Mouse (Mus musculus) limb, embryonic 13.5 days (tissue): Measurements from ENCODE around the gene C1qtnf1. TPM values are rescaled to one million over a fixed set of nuclear protein-coding genes. Genes with fewer than 3 reads are reported as not detected.
"Not testable (repeated sequence)": the region's sequence is repeated elsewhere in the genome, so short reads cannot be mapped to it uniquely, and the experiment has no call there.

Experiments used
- ATAC-seq: fragments of 200-750 bp; cut with Nextera tagmentation; 2 replicates; pipeline ENCODE4 v1.8.0; 2017; ENCODE audit warnings: low read depth, moderate number of reproducible peaks, moderate TSS enrichment; ENCODE audit not compliant: low FRiP score
- H3K27ac ChIP-seq: fragments of 300-500 bp; sonication (generic); 2 replicates; pipeline ENCODE4 v1.5.1; 2015; ENCODE audit warnings: inconsistent platforms, mild to moderate bottlenecking, moderate library complexity
- H3K27me3 ChIP-seq: fragments of 300-500 bp; sonication (generic); 2 replicates; pipeline ENCODE4 v1.6.1; 2015; ENCODE audit warnings: mild to moderate bottlenecking, inconsistent platforms
- H3K36me3 ChIP-seq: fragments of 300-500 bp; sonication (generic); 2 replicates; pipeline ENCODE4 v1.6.1; 2015; ENCODE audit warnings: inconsistent platforms, mild to moderate bottlenecking, moderate library complexity
- H3K4me1 ChIP-seq: fragments of 300-500 bp; sonication (generic); 2 replicates; pipeline ENCODE4 v1.6.1; 2015; ENCODE audit warnings: inconsistent platforms
- H3K4me2 ChIP-seq: fragments of 300-500 bp; sonication (generic); replicated peaks from 2 replicates; pipeline ENCODE4 v1.6.1; 2015; ENCODE audit warnings: inconsistent platforms, mild to moderate bottlenecking, moderate library complexity
- H3K4me3 ChIP-seq: fragments of 300-500 bp; sonication (generic); 2 replicates; pipeline ENCODE4 v1.5.1; 2015; ENCODE audit warnings: moderate library complexity, mild to moderate bottlenecking, inconsistent platforms
- H3K9ac ChIP-seq: fragments of 300-500 bp; sonication (generic); 2 replicates; pipeline ENCODE4 v1.6.1; 2015; ENCODE audit warnings: mild to moderate bottlenecking, inconsistent platforms
- H3K9me3 ChIP-seq: fragments of 300-500 bp; sonication (generic); 2 replicates; pipeline ENCODE4 v1.6.1; 2016; ENCODE audit warnings: inconsistent platforms
- WGBS: fragments of 180-500 bp; shearing (Covaris S2); methylation state at CpG from one replicate; pipeline ENCODE4 v1.1.7; 2015; 5-methylcytosine and 5-hydroxymethylcytosine counted together
- polyA plus RNA-seq: library from polyadenylated mRNA; unstranded; fragments of >200 nt; fragmentation: Nextera tagmentation; extraction: Ambion mirVana; gene quantifications from 2 replicates; pipeline ENCODE4 v1.2.1, GENCODE M21; 2015

The C1qtnf1 gene
- polyA plus RNA-seq: 6.6 TPM in 2 replicates

DNA sequence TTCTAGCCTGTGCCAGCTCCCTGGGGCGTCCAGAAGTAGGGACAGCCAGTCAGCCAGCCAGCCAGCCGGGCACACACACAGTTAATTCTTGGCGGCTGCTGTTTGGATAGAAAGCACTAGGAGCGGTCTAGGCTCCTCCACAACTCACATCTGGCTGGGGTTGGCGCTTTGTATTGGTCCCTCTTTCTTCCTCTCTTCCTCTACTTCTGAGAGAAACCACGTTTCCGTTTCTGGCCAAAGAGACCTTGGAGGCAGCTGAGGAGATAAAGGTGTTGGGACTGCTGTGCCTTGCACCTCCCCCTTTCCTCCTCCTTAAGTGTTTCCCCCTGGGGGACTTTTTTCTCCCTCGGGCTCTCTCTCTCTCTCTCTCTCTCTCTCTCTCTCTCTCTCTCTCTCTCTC lies at the start of gene C1qtnf1:
Gene C1qtnf1, plus strand, starts transcription at position 218 of the 400 bp plus-strand sequence.
- under 1% methylated on average over 8 of the region's 8 CpGs for WGBS
- peak within 1 kb of the TSS; percentile 71 for H3K9ac ChIP-seq
- H3K9me3 ChIP-seq: no peaks in the 10 kb centered on the region
- ATAC-seq: peak; percentile 49; the same call in 1 of the 2 replicates
- H3K36me3 ChIP-seq: no peaks in the 10 kb centered on the region
- peak within 1 kb of the TSS; percentile 45 for H3K4me3 ChIP-seq
- H3K4me1 ChIP-seq: peaks cover 72% of the 10 kb centered on the region
- H3K27ac ChIP-seq: peak within 1 kb of the TSS; percentile 61; the same call in 1 of the 2 replicates
- 0 out of 2 replicates have a peak, but pooled peaks cover 3% of the 10 kb centered on the region for H3K27me3 ChIP-seq
- peak within 1 kb of the TSS; percentile 74 for H3K4me2 ChIP-seq

GRCm38 (mm10) chr11:118378656-118379055 lies 49.3 kb upstream of the C1qtnf1 start:
- H3K4me2 ChIP-seq: no peak overlapping the region
- H3K9ac ChIP-seq: no peak overlapping the region
- no peaks in the 10 kb centered on the region for H3K27me3 ChIP-seq
- H3K27ac ChIP-seq: no peak overlapping the region
- no peak for ATAC-seq
- no peak overlapping the region for H3K4me3 ChIP-seq
- no peaks in the 10 kb centered on the region for H3K36me3 ChIP-seq
- peaks cover 30% of the 10 kb centered on the region for H3K4me1 ChIP-seq
- no peaks in the 10 kb centered on the region for H3K9me3 ChIP-seq
- WGBS: 81% methylated on average over 6 of the region's 6 CpGs

GRCm38 (mm10) chr11:118379251-118380009 lies 48.6 kb upstream of the C1qtnf1 start:
- peak; percentile 36; the same call in 1 of the 2 replicates for ATAC-seq
- Histone ChIP-seq H3K27me3 (no peaks in the 10 kb centered on the region), H3K9ac (peak overlapping the region; percentile 31; the same call in 1 of the 2 replicates), H3K4me2 (no peak overlapping the region), H3K9me3 (no peaks in the 10 kb centered on the region), H3K27ac (no peak overlapping the region), H3K4me1 (peaks cover 23% of the 10 kb centered on the region), H3K36me3 (no peaks in the 10 kb centered on the region), H3K4me3 (no peak overlapping the region)
- 45% methylated on average over 11 of the region's 11 CpGs for WGBS

DNA sequence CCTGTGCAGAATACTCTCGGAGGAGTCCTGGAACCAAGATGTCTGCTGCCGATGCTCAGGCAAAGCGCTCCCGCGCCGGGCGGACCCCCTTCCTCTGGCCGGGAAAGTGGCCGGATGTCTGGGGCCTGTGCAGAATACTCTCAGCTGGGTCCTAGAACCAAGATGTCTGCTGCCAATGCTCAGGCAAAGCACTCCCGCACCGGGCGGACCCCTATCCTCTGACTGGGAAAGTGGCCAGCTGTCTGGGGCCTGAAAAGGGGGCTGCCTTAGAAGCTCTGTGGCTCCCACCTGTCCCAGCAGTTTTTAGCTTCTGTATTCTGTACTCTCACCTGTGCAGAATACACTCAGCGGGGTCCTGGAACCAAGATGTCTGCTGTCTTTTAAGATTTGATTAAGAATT lies 40.2 kb upstream of the C1qtnf1 start:
- not testable (repeated sequence) for H3K9ac ChIP-seq, H3K27me3 ChIP-seq, ATAC-seq, H3K4me1 ChIP-seq, H3K36me3 ChIP-seq, H3K27ac ChIP-seq, H3K9me3 ChIP-seq, H3K4me2 ChIP-seq, H3K4me3 ChIP-seq
- WGBS: 93% methylated on average over 13 of the region's 13 CpGs

DNA sequence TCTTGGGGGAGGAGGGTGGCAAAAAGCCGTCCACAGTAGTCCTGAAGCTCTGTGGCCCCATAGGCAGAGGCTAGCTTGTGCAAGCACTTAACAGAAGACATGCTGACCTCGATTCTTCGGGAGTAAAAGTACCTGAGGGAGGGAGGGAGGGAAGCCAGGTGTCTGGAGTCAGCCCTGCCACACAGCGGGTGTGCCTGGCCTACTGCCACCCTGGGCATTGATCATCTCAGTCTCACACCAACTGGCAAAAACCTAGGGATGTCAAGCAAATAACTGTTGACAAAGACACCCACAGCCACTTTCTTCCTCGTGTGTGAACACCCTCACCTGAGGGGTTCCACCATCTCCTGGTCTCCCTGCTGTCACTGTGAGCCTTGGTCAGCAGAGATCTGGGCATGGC lies 34.0 kb upstream of the C1qtnf1 start:
- H3K36me3 ChIP-seq: peaks cover 9% of the 10 kb centered on the region
- H3K4me1 ChIP-seq: peaks cover 8% of the 10 kb centered on the region; the same call in 1 of the 2 replicates
- no peak for ATAC-seq
- H3K4me2 ChIP-seq: no peak overlapping the region
- peaks cover 8% of the 10 kb centered on the region; the same call in 1 of the 2 replicates for H3K9me3 ChIP-seq
- H3K27ac ChIP-seq: no peak overlapping the region
- no peak overlapping the region for H3K9ac ChIP-seq
- H3K4me3 ChIP-seq: no peak overlapping the region
- H3K27me3 ChIP-seq: no peaks in the 10 kb centered on the region
- 73% methylated on average over 5 of the region's 5 CpGs for WGBS

DNA sequence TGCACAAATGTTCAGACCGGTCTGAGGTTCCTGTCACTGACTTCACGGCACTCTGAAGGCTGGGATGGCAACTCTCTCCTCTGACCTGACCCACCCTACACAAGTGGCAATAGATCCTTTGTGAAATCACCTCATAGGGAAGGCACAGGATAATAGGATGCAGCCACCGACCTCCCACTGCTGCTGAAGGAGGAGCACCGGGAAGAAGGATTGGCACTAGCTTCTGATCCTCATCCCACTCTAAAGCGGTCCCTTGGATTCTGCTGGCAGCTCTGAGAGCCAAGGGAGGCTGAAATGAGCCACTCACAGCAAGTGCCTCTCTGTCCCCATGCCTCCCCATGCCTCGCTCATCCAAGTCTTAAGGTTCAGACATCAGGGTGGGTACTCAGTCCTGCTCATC lies 33.5 kb upstream of the C1qtnf1 start:
- Histone ChIP-seq H3K4me1 (peaks cover 10% of the 10 kb centered on the region), H3K27ac (no peak overlapping the region), H3K4me2 (no peak overlapping the region), H3K9ac (0 out of 2 replicates have a peak overlapping the region, but pooled peaks have one; percentile 13), H3K4me3 (no peak overlapping the region), H3K9me3 (peaks cover 8% of the 10 kb centered on the region; the same call in 1 of the 2 replicates), H3K36me3 (peaks cover 9% of the 10 kb centered on the region), H3K27me3 (no peaks in the 10 kb centered on the region)
- ATAC-seq: no peak
- WGBS: 61% methylated on average over 6 of the region's 6 CpGs

- Histone ChIP-seq H3K27me3 (no peaks in the 10 kb centered on the region), H3K27ac (no peak overlapping the region), H3K4me2 (no peak overlapping the region), H3K36me3 (peaks cover 9% of the 10 kb centered on the region), H3K4me3 (no peak overlapping the region), H3K9ac (no peak overlapping the region), H3K9me3 (peaks cover 8% of the 10 kb centered on the region; the same call in 1 of the 2 replicates), H3K4me1 (peaks cover 38% of the 10 kb centered on the region)
- no peak for ATAC-seq
- 93% methylated on average over 26 of the region's 26 CpGs for WGBS
These were observed 30.0 kb upstream of the C1qtnf1 start for GRCm38 (mm10) chr11:118397806-118398530.

DNA sequence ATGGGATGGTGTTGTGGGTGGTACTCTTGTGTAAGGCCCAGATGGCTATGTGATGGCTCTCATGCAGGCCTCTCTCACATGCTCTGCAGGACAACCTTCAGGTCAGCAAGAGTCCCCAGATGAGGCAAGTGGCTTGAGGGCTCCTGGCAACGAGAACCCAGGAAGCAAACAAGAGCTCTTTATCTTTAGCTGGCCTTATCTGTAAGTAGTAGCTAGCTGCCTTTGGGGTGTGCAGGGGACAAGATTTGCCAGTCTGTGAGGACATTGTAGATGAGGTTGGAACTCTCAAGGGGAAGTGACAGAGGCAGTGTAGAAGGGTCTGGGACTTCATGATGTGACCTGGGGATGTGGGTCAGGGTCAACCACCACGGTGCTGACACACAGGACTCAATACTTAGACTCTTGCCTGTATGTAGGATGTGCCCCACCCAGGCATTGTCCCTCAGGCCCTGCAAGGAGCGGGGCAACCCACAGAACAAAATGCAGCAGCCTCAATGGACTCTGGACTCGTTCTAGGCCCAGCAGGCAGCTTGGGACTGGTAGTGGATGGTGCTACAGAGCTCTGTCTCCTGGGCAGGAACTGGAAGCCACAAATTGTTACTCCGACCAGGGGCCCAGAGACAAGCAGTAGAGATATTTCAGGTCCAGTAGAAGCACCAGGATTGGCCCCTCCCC lies 28.0 kb upstream of the C1qtnf1 start:
- ATAC-seq: no peak
- H3K9me3 ChIP-seq: peaks cover 8% of the 10 kb centered on the region; the same call in 1 of the 2 replicates
- no peaks in the 10 kb centered on the region for H3K27me3 ChIP-seq
- H3K36me3 ChIP-seq: peaks cover 11% of the 10 kb centered on the region
- peak overlapping the region; percentile 36 for H3K4me2 ChIP-seq
- peaks cover 32% of the 10 kb centered on the region for H3K4me1 ChIP-seq
- peak overlapping the region; percentile 50; the same call in 1 of the 2 replicates for H3K9ac ChIP-seq
- peak overlapping the region; percentile 81; the same call in 1 of the 2 replicates for H3K27ac ChIP-seq
- no peak overlapping the region for H3K4me3 ChIP-seq
- WGBS: 65% methylated on average over 5 of the region's 5 CpGs

- Histone ChIP-seq H3K9me3 (peaks cover 8% of the 10 kb centered on the region; the same call in 1 of the 2 replicates), H3K27ac (peak overlapping the region; percentile 81), H3K4me1 (peaks cover 30% of the 10 kb centered on the region), H3K36me3 (peaks cover 16% of the 10 kb centered on the region), H3K9ac (peak overlapping the region; percentile 50; the same call in 1 of the 2 replicates), H3K4me2 (peak overlapping the region; percentile 36), H3K4me3 (no peak overlapping the region), H3K27me3 (no peaks in the 10 kb centered on the region)
- peak; percentile 34; the same call in 1 of the 2 replicates for ATAC-seq
- WGBS: 17% methylated on average over 6 of the region's 6 CpGs
These were observed 27.5 kb upstream of the C1qtnf1 start for GRCm38 (mm10) chr11:118400566-118400936.

DNA sequence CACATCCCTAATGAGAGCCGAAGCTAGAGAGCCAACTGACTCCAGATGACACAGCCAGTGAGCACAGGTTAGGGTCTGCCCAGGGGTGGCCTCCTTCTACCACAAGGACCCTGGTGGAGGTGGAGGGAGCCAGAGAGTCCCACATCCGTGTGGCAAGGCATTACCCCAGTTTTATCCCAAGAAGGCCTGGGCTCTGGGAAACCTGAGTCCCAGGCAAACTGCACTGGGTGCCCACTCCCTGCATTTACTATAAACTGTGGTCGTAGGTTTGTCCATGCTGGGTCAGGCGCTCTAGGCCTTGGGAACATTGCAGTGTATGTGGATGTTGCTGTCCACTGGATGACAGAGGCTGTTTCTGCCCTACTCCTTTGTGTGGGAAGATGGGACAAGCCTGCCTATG lies 26.8 kb upstream of the C1qtnf1 start:
- WGBS: 57% methylated on average over 4 of the region's 4 CpGs
- peak overlapping the region; percentile 81 for H3K27ac ChIP-seq

GRCm38 (mm10) chr11:118401760-118402280 lies 26.2 kb upstream of the C1qtnf1 start, which contains the start of gene Lgals3bp:
Gene Lgals3bp, minus strand, starts transcription at chr11:118402092.
- 34% methylated on average over 7 of the region's 7 CpGs for WGBS
- Histone ChIP-seq H3K36me3 (peaks cover 18% of the 10 kb centered on the region), H3K4me3 (no peak within 1 kb of the TSS), H3K27me3 (no peaks in the 10 kb centered on the region), H3K4me2 (peak within 1 kb of the TSS; percentile 36), H3K27ac (peak within 1 kb of the TSS; percentile 81), H3K4me1 (peaks cover 30% of the 10 kb centered on the region), H3K9ac (peak within 1 kb of the TSS; percentile 50; the same call in 1 of the 2 replicates), H3K9me3 (no peaks in the 10 kb centered on the region)
- ATAC-seq: peak; percentile 57; the same call in 1 of the 2 replicates

More for the DNA sequence above, 26.8 kb upstream of the C1qtnf1 start:
- ATAC-seq: no peak
- Histone ChIP-seq H3K4me3 (no peak overlapping the region), H3K4me2 (peak overlapping the region; percentile 36), H3K4me1 (peaks cover 30% of the 10 kb centered on the region), H3K27me3 (no peaks in the 10 kb centered on the region), H3K9ac (peak overlapping the region; percentile 50; the same call in 1 of the 2 replicates), H3K9me3 (peaks cover 1% of the 10 kb centered on the region; the same call in 1 of the 2 replicates), H3K36me3 (peaks cover 17% of the 10 kb centered on the region)
